Mouse (Mus musculus): ENCODE measurements around the gene Atad1.

DNA sequence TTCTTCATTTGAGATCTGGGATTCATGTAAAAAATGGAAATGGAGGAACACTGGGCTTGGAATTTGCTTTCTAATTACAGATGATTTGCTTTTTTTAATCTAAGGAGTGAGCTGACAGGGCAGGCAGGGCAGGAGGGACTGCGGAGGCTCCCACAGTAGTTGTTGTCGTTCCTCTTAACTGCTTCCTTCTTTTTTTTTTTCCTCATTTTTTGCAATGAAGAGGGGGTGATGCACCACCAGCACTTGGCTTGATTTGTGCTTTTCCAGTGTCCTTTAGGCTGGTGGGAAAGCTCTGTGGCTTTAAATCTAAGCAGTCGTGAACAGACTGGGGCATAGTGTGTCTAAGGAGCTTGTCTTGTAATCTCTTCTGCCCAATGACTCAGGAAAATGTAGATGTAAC is 39.5 kb upstream of the Atad1 start:
- no peak for TF ChIP-seq CTCF (IDR thresholded peaks at IDR 0.05)
- no peak for TF ChIP-seq EP300 (IDR thresholded peaks at IDR 0.05)

Measured in lung, postnatal 0 days (tissue).